Mouse (Mus musculus): ENCODE measurements at regions not wholly inside any gene's neighbourhood (a gene's known extent, or its start where the extent isn't known, plus 50 kb on each side); places are given as distances from the start of the nearest gene placed in this dataset.
A peak's percentile ranks its signal among the peaks of the same experiment; 100 is the strongest.
"Not testable (repeated sequence)": the region's sequence is repeated elsewhere in the genome, so short reads cannot be mapped to it uniquely, and the experiment has no call there.

GRCm38 (mm10) chr14:86171118-86171517, 969.9 kb downstream of the Diaph3 start:
- DNase-seq, result no peak

GRCm38 (mm10) chr14:86159151-86159550, 981.9 kb downstream of the Diaph3 start:
- peak; percentile 6 for DNase-seq

GRCm38 (mm10) chr14:86154688-86155087, 986.3 kb downstream of the Diaph3 start:
- DNase-seq, result no peak

GRCm38 (mm10) chr14:86151276-86151675, 989.8 kb downstream of the Diaph3 start:
- DNase-seq, result no peak

GRCm38 (mm10) chr14:86150329-86150866, 990.6 kb downstream of the Diaph3 start:
- DNase-seq, result no peak

- DNase-seq, result no peak
These were observed 1025.6 kb downstream of the Diaph3 start for GRCm38 (mm10) chr14:86115254-86116057.

GRCm38 (mm10) chr14:86101497-86101896, 1039.5 kb downstream of the Diaph3 start:
- no peak for DNase-seq

- no peak for DNase-seq
These were observed 1070.5 kb downstream of the Diaph3 start for GRCm38 (mm10) chr14:86070313-86071100.

- DNase-seq, result no peak
These were observed 1071.7 kb downstream of the Diaph3 start for GRCm38 (mm10) chr14:86069329-86069728.

GRCm38 (mm10) chr14:86067743-86068142, 1073.3 kb downstream of the Diaph3 start:
- DNase-seq, result no peak

GRCm38 (mm10) chr14:86063620-86063943, 1077.5 kb downstream of the Diaph3 start:
- no peak for DNase-seq

GRCm38 (mm10) chr14:86062885-86063619, 1078.0 kb downstream of the Diaph3 start:
- DNase-seq, result peak; percentile 10

- DNase-seq, result no peak
These were observed 1084.0 kb downstream of the Diaph3 start for GRCm38 (mm10) chr14:86056991-86057390.

- DNase-seq, result no peak
These were observed 1086.4 kb downstream of the Diaph3 start for GRCm38 (mm10) chr14:86054668-86055067.

- DNase-seq, result no peak
These were observed 1111.6 kb downstream of the Diaph3 start for GRCm38 (mm10) chr14:86029401-86029800.

GRCm38 (mm10) chr14:86017611-86018010, 1123.4 kb downstream of the Diaph3 start:
- not testable (repeated sequence) for DNase-seq
